Mouse (Mus musculus): ENCODE data around the gene Defb3. TPM values are rescaled to one million over a fixed set of nuclear protein-coding genes. Genes with fewer than 3 reads are reported as not detected.
"Not testable (repeated sequence)": the region's sequence is repeated elsewhere in the genome, so short reads cannot be mapped to it uniquely, and the experiment has no call there.

The Defb3 gene
- not detected in 2 replicates for polyA plus RNA-seq (2012; ENCODE audit: insufficient read depth, insufficient read length, missing spikeins)

- not testable (repeated sequence) for H3K27ac ChIP-seq (replicated peaks; ENCODE audit: low read depth, low read length); H3K4me1 ChIP-seq (ENCODE audit: control insufficient read depth, insufficient read depth, insufficient read length, low read length)
Measured at GRCm38 (mm10) chr8:19293060-19293459, at the start of gene Defb3. Gene Defb3 (plus strand): TSS chr8:19293360.

GRCm38 (mm10) chr8:19247280-19247679 lies 45.9 kb upstream of the Defb3 start, which contains the start of gene Defb5:
Gene Defb5 (plus strand): TSS chr8:19247580.
- H3K4me3 ChIP-seq (ENCODE audit: insufficient read depth, low read depth, low read length): no peak within 1 kb of the TSS
- H3K27ac ChIP-seq (replicated peaks; ENCODE audit: low read depth, low read length): no peak within 1 kb of the TSS
- no peaks in the 10 kb centered on the region for H3K4me1 ChIP-seq (ENCODE audit: control insufficient read depth, insufficient read depth, insufficient read length, low read length)

More at GRCm38 (mm10) chr8:19293060-19293459, at the start of gene Defb3:
- not testable (repeated sequence) for H3K4me3 ChIP-seq (ENCODE audit: insufficient read depth, low read depth, low read length)

- H3K4me1 ChIP-seq (ENCODE audit: control insufficient read depth, insufficient read depth, insufficient read length, low read length): no peaks in the 10 kb centered on the region
- H3K27ac ChIP-seq (replicated peaks; ENCODE audit: low read depth, low read length): no peak overlapping the region
- no peak overlapping the region for H3K4me3 ChIP-seq (ENCODE audit: insufficient read depth, low read depth, low read length)
Measured at GRCm38 (mm10) chr8:19258136-19258535, 35.0 kb upstream of the Defb3 start.

GRCm38 (mm10) chr8:19259667-19260066 lies 33.5 kb upstream of the Defb3 start:
- no peaks in the 10 kb centered on the region for H3K4me1 ChIP-seq (ENCODE audit: control insufficient read depth, insufficient read depth, insufficient read length, low read length)
- H3K4me3 ChIP-seq (ENCODE audit: insufficient read depth, low read depth, low read length): no peak overlapping the region
- H3K27ac ChIP-seq (replicated peaks; ENCODE audit: low read depth, low read length): no peak overlapping the region

GRCm38 (mm10) chr8:19298361-19298760 lies 5.2 kb downstream of the Defb3 start:
- not testable (repeated sequence) for H3K27ac ChIP-seq (replicated peaks; ENCODE audit: low read depth, low read length); H3K4me3 ChIP-seq (ENCODE audit: insufficient read depth, low read depth, low read length); H3K4me1 ChIP-seq (ENCODE audit: control insufficient read depth, insufficient read depth, insufficient read length, low read length)

GRCm38 (mm10) chr8:19331836-19332235 lies 38.7 kb downstream of the Defb3 start:
- no peak overlapping the region for H3K4me3 ChIP-seq (ENCODE audit: insufficient read depth, low read depth, low read length)
- H3K4me1 ChIP-seq (ENCODE audit: control insufficient read depth, insufficient read depth, insufficient read length, low read length): no peaks in the 10 kb centered on the region
- H3K27ac ChIP-seq (replicated peaks; ENCODE audit: low read depth, low read length): no peak overlapping the region

Other genes with a start within 250 kb of the Defb3 start
- gene Defb39, start 228.6 kb upstream of the Defb3 start, polyA plus RNA-seq (2012; ENCODE audit: insufficient read depth, insufficient read length, missing spikeins): not detected in 2 replicates
- gene Defb12, start 178.5 kb upstream of the Defb3 start, polyA plus RNA-seq (2012; ENCODE audit: insufficient read depth, insufficient read length, missing spikeins): not detected in 2 replicates
- gene Defb34, start 169.6 kb upstream of the Defb3 start, polyA plus RNA-seq (2012; ENCODE audit: insufficient read depth, insufficient read length, missing spikeins): not detected in 2 replicates
- gene Gm45826, start 152.6 kb upstream of the Defb3 start, polyA plus RNA-seq (2012; ENCODE audit: insufficient read depth, insufficient read length, missing spikeins): not detected in 2 replicates
- not detected in 2 replicates for gene Defb14, start 99.0 kb upstream of the Defb3 start, polyA plus RNA-seq (2012; ENCODE audit: insufficient read depth, insufficient read length, missing spikeins)
- gene Defb4, start 94.7 kb upstream of the Defb3 start, polyA plus RNA-seq (2012; ENCODE audit: insufficient read depth, insufficient read length, missing spikeins): not detected in 2 replicates
- gene Defb6, start 67.9 kb upstream of the Defb3 start, polyA plus RNA-seq (2012; ENCODE audit: insufficient read depth, insufficient read length, missing spikeins): not detected in 2 replicates
- not detected in 2 replicates for gene Defb46, start 53.4 kb upstream of the Defb3 start, polyA plus RNA-seq (2012; ENCODE audit: insufficient read depth, insufficient read length, missing spikeins)
- not detected in 2 replicates for gene Defb5, start 45.8 kb upstream of the Defb3 start, polyA plus RNA-seq (2012; ENCODE audit: insufficient read depth, insufficient read length, missing spikeins)
- gene Defb8, start 154.2 kb downstream of the Defb3 start, polyA plus RNA-seq (2012; ENCODE audit: insufficient read depth, insufficient read length, missing spikeins): not detected in 2 replicates
- gene Defb7, start 201.7 kb downstream of the Defb3 start, polyA plus RNA-seq (2012; ENCODE audit: insufficient read depth, insufficient read length, missing spikeins): not detected in 2 replicates

Data from brown adipose tissue, adult 24 weeks (tissue).